In the genomic region with DNA sequence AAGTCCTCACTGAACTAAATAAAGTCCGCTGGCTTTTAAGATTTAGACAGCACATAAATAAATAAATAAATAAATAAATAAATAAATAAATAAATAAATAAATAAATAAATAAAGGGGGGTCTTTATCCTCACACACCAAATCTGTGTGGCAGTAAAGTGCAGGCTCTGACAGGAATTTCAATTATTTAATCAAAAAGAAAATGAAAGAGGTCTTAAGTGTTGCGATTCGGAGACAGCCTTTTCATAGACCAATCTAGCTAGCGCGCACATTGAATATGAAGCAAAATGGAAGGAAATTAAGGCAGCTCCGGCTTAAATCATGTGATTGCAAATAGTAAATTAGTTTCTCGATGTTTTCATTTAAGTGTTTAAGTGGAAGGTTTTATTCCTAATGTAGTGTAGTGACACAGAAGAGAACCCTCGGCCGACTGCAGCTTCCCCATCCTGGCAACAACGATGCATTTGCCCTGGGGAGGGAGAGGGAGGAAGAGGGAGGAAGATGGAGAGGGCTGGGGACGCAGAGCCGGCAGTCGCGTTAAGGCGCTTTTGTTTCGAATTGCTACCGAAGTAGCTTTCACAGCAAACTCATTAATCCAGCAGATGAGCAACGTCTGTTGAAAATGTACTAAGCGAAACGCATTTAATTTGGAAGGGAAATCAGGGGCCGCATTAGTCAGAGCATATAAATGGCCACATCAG, we compare ENCODE assay signal across 8 mouse cellular contexts. TPM values are rescaled to one million over a fixed set of nuclear protein-coding genes. Genes with fewer than 3 reads are reported as not detected.
DNase-seq lines count a peak whose midpoint lies in the region; ATAC-seq and TF ChIP-seq lines count a peak whose summit lies in the region.

No protein-coding gene starts in this region.

- H3K9me3 ChIP-seq in limb, embryonic 11.5 days (ENCODE audit: control insufficient read depth, low read length) = no peaks in the 10 kb centered on the region

- TF ChIP-seq CTCF in cerebellum, adult 2 months (IDR thresholded peaks at IDR 0.05; ENCODE audit: borderline replicate concordance, insufficient read depth, low read depth, low read length) = no peak
- no peak for TF ChIP-seq CTCF in small intestine, adult 2 months (IDR thresholded peaks at IDR 0.05; ENCODE audit: extremely low read depth, insufficient read length, insufficient replicate concordance, low read depth, low read length)

- peak in 1 of 2 experiments; percentile 32 for DNase-seq in cerebellum, adult 2 months
- no peak for DNase-seq in cerebellum, adult 11 months
- peak; percentile 23 for DNase-seq in right cerebral cortex, adult 18-20 months
- no peak for DNase-seq in right cerebral cortex, postnatal 25 days
- DNase-seq in limb, embryonic 11.5 days (ENCODE audit: low spot score) = peak; percentile 44
- no peak for DNase-seq in urinary bladder, adult 2 months (ENCODE audit: low spot score)
- no peak for DNase-seq in cerebellum, adult 9-10 months

- H3K4me1 ChIP-seq in cerebellum, adult 2 months (ENCODE audit: control insufficient read depth, insufficient read depth, low read length) = peaks cover 3% of the 10 kb centered on the region; the same call in 1 of the 2 replicates
- H3K4me1 ChIP-seq in limb, embryonic 11.5 days (ENCODE audit: control insufficient read depth, insufficient read depth, low read length) = 0 out of 2 replicates have a peak, but pooled peaks cover 6% of the 10 kb centered on the region
- no peaks in the 10 kb centered on the region for H3K4me1 ChIP-seq in small intestine, adult 2 months (ENCODE audit: control insufficient read depth, insufficient read depth, insufficient read length, low read length)

- TF ChIP-seq POLR2A in cerebellum, adult 2 months (IDR thresholded peaks at IDR 0.05; ENCODE audit: borderline replicate concordance, insufficient read depth, low read length) = no peak
- no peak for TF ChIP-seq POLR2A in small intestine, adult 2 months (IDR thresholded peaks at IDR 0.05; ENCODE audit: low read depth, low read length)

- H3K4me3 ChIP-seq in cerebellum, adult 2 months (replicated peaks; ENCODE audit: insufficient read depth, low read depth, low read length) = peak overlapping the region; percentile 47
- H3K4me3 ChIP-seq in limb, embryonic 11.5 days (ENCODE audit: low read depth, low read length) = peak overlapping the region; percentile 32
- H3K4me3 ChIP-seq in small intestine, adult 2 months (ENCODE audit: low read depth, low read length) = peak overlapping the region; percentile 30

- peak overlapping the region; percentile 34 for H3K9ac ChIP-seq in limb, embryonic 11.5 days (ENCODE audit: low read length)

- peak overlapping the region; percentile 42 for H3K4me2 ChIP-seq in limb, embryonic 11.5 days (ENCODE audit: low read depth, severe bottlenecking)

- peaks cover 3% of the 10 kb centered on the region; the same call in 1 of the 2 replicates for H3K27me3 ChIP-seq in cerebellum, adult 2 months (ENCODE audit: control insufficient read depth, insufficient read depth, low read length)
- H3K27me3 ChIP-seq in limb, embryonic 11.5 days (ENCODE audit: control insufficient read depth, insufficient read depth, low read length) = 0 out of 2 replicates have a peak, but pooled peaks cover 2% of the 10 kb centered on the region
- peaks cover 13% of the 10 kb centered on the region for H3K27me3 ChIP-seq in small intestine, adult 2 months (ENCODE audit: control insufficient read depth, insufficient read depth, low read length)

- no peak for ATAC-seq in limb, embryonic 11.5 days (ENCODE audit: insufficient number of reproducible peaks, low FRiP score, low TSS enrichment, low read depth)

- WGBS in cerebellum, adult 2 months = 7% methylated on average over 21 of the region's 21 CpGs
- 10% methylated on average over 21 of the region's 21 CpGs for WGBS in limb, embryonic 11.5 days
- WGBS in small intestine, adult 2 months = 14% methylated on average over 21 of the region's 21 CpGs

- H3K36me3 ChIP-seq in limb, embryonic 11.5 days (ENCODE audit: control insufficient read depth, insufficient read depth, low read length) = no peaks in the 10 kb centered on the region
- no peaks in the 10 kb centered on the region for H3K36me3 ChIP-seq in small intestine, adult 2 months (ENCODE audit: control insufficient read depth, insufficient read depth, low read length)

- no peak overlapping the region for H3K27ac ChIP-seq in cerebellum, adult 2 months (ENCODE audit: insufficient read depth, low read length)
- no peak overlapping the region for H3K27ac ChIP-seq in limb, embryonic 11.5 days (replicated peaks; ENCODE audit: low read depth, low read length)
- no peak overlapping the region for H3K27ac ChIP-seq in small intestine, adult 2 months (ENCODE audit: insufficient read depth, low read depth, low read length)

RNA-seq across cellular contexts. Expression of gene Bsx, which starts 15.3 kb away (rescaled TPM):
- 0.03 and 0.08 TPM in 2 replicates for polyA plus RNA-seq in cerebellum, adult 2 months (2012; rRNA removed)
- polyA plus RNA-seq in limb, embryonic 11.5 days (2014; fragmentation: Nextera tagmentation; extraction: Ambion mirVana) = not detected in 2 replicates
- polyA plus RNA-seq in small intestine, adult 2 months (2012; rRNA removed) = not detected in 2 replicates
- not detected in 2 replicates for polyA plus RNA-seq in urinary bladder, adult 2 months (2012; rRNA removed)

RNA-seq across cellular contexts. Expression of gene Hspa8, which starts 57.8 kb away (rescaled TPM):
- 2,645 and 2,703 TPM in 2 replicates for polyA plus RNA-seq in cerebellum, adult 2 months (2012; rRNA removed)
- 3,724 and 3,791 TPM in 2 replicates for polyA plus RNA-seq in limb, embryonic 11.5 days (2014; fragmentation: Nextera tagmentation; extraction: Ambion mirVana)
- 685 and 816 TPM in 2 replicates for polyA plus RNA-seq in small intestine, adult 2 months (2012; rRNA removed)
- 1,107 and 1,301 TPM in 2 replicates for polyA plus RNA-seq in urinary bladder, adult 2 months (2012; rRNA removed)

Comparison
In these comparisons a context has a peak if more than half of its experiments do, and no peak if none do; other contexts are left out.
1. DNase-seq: peak in right cerebral cortex, adult 18-20 months (single experiment) and limb, embryonic 11.5 days (single experiment); none in cerebellum, adult 11 months (single experiment), right cerebral cortex, postnatal 25 days (single experiment), urinary bladder, adult 2 months (single experiment) and cerebellum, adult 9-10 months (single experiment).
2. Peak in every context shown above with its lines, with median percentiles within 50 percentile points of each other: H3K4me3 ChIP-seq.